Mouse (Mus musculus) lung, adult 2 months (tissue): Measurements from ENCODE around the gene Cyp4f14.

Experiments used
- CTCF ChIP-seq: fragments of 200-500 bp; IDR thresholded peaks from 2 replicates; pipeline ENCODE4 v1.5.1; 2011; ENCODE audit warnings: mild to moderate bottlenecking, low read length, control low read depth; ENCODE audit not compliant: insufficient read depth
- POLR2A ChIP-seq: fragments of 200-500 bp; IDR thresholded peaks from 2 replicates; pipeline ENCODE4 v1.6.1; 2011; ENCODE audit warnings: low read depth, mild to moderate bottlenecking, control low read depth, low read length, borderline replicate concordance; ENCODE audit errors: extremely low read depth

- TF ChIP-seq POLR2A: no peak
- no peak for TF ChIP-seq CTCF
Observed at GRCm38 (mm10) chr17:32917131-32917530, at the start of gene Cyp4f14.
